Mouse (Mus musculus): ENCODE data around the gene Brip1. TPM values are rescaled to one million over a fixed set of nuclear protein-coding genes. Genes with fewer than 3 reads are reported as not detected.
A peak's percentile ranks its signal among the peaks of the same experiment; 100 is the strongest.
"Not testable (repeated sequence)": the region's sequence is repeated elsewhere in the genome, so short reads cannot be mapped to it uniquely, and the experiment has no call there.

Brip1 gene
- polyA plus RNA-seq, 1 experiment from 2014 or later = 6.1 TPM

- H3K9ac ChIP-seq = peak overlapping the region; percentile 68; the same call in 1 of the 2 replicates
- H3K27me3 ChIP-seq = no peaks in the 10 kb centered on the region
- H3K36me3 ChIP-seq (ENCODE audit: poor library complexity, severe bottlenecking) = peaks cover 29% of the 10 kb centered on the region
- H3K27ac ChIP-seq = no peak overlapping the region
- H3K4me2 ChIP-seq = peak overlapping the region; percentile 78
- ATAC-seq = no peak
- WGBS = 57% methylated on average over 4 of the region's 4 CpGs
- H3K4me1 ChIP-seq = peaks cover 20% of the 10 kb centered on the region
- peak overlapping the region; percentile 79; the same call in 1 of the 2 replicates for H3K4me3 ChIP-seq
- H3K9me3 ChIP-seq (replicated peaks) = peaks cover 21% of the 10 kb centered on the region
These were observed 1.3 kb downstream of the Brip1 start for GRCm38 (mm10) chr11:86199733-86200132.

- WGBS = 86% methylated on average over 7 of the region's 7 CpGs
- H3K9me3 ChIP-seq (replicated peaks); H3K9ac ChIP-seq; H3K27me3 ChIP-seq; H3K27ac ChIP-seq; H3K4me1 ChIP-seq; H3K4me2 ChIP-seq; H3K4me3 ChIP-seq; H3K36me3 ChIP-seq (ENCODE audit: poor library complexity, severe bottlenecking); ATAC-seq: not testable (repeated sequence)
These were observed 15.8 kb downstream of the Brip1 start for GRCm38 (mm10) chr11:86185224-86185623.

- Histone ChIP-seq H3K4me1 (no peaks in the 10 kb centered on the region), H3K36me3 (ENCODE audit: poor library complexity, severe bottlenecking) (no peaks in the 10 kb centered on the region), H3K9ac (no peak overlapping the region), H3K27me3 (no peaks in the 10 kb centered on the region), H3K27ac (no peak overlapping the region), H3K9me3 (replicated peaks) (no peaks in the 10 kb centered on the region), H3K4me2 (no peak overlapping the region), H3K4me3 (no peak overlapping the region)
- no peak for ATAC-seq
- WGBS = 86% methylated on average over 3 of the region's 3 CpGs
These were observed 25.2 kb downstream of the Brip1 start for GRCm38 (mm10) chr11:86175833-86176232.

GRCm38 (mm10) chr11:86174173-86174572, 26.8 kb downstream of the Brip1 start:
- no peak overlapping the region for H3K27ac ChIP-seq
- H3K27me3 ChIP-seq = no peaks in the 10 kb centered on the region
- no peaks in the 10 kb centered on the region for H3K36me3 ChIP-seq (ENCODE audit: poor library complexity, severe bottlenecking)
- H3K9me3 ChIP-seq (replicated peaks) = no peaks in the 10 kb centered on the region
- H3K4me3 ChIP-seq = no peak overlapping the region
- no peaks in the 10 kb centered on the region for H3K4me1 ChIP-seq
- no peak for ATAC-seq
- H3K9ac ChIP-seq = no peak overlapping the region
- WGBS = 58% methylated on average over 2 of the region's 2 CpGs
- no peak overlapping the region for H3K4me2 ChIP-seq

GRCm38 (mm10) chr11:86170743-86171142, 30.2 kb downstream of the Brip1 start:
- Histone ChIP-seq H3K36me3 (ENCODE audit: poor library complexity, severe bottlenecking) (no peaks in the 10 kb centered on the region), H3K4me2 (no peak overlapping the region), H3K4me1 (peaks cover 10% of the 10 kb centered on the region), H3K9ac (no peak overlapping the region), H3K27ac (no peak overlapping the region), H3K9me3 (replicated peaks) (no peaks in the 10 kb centered on the region), H3K27me3 (no peaks in the 10 kb centered on the region), H3K4me3 (no peak overlapping the region)
- WGBS = 89% methylated on average over 2 of the region's 2 CpGs
- ATAC-seq = no peak

- no peak overlapping the region for H3K9ac ChIP-seq
- H3K4me1 ChIP-seq = 0 out of 2 replicates have a peak, but pooled peaks cover 4% of the 10 kb centered on the region
- no peak overlapping the region for H3K4me3 ChIP-seq
- H3K9me3 ChIP-seq (replicated peaks) = no peaks in the 10 kb centered on the region
- ATAC-seq = no peak
- 72% methylated on average over 2 of the region's 2 CpGs for WGBS
- no peak overlapping the region for H3K27ac ChIP-seq
- H3K27me3 ChIP-seq = no peaks in the 10 kb centered on the region
- H3K36me3 ChIP-seq (ENCODE audit: poor library complexity, severe bottlenecking) = no peaks in the 10 kb centered on the region
- no peak overlapping the region for H3K4me2 ChIP-seq
These were observed 40.7 kb downstream of the Brip1 start for GRCm38 (mm10) chr11:86160251-86160650.

GRCm38 (mm10) chr11:86158950-86159349, 42.0 kb downstream of the Brip1 start:
- Histone ChIP-seq H3K9ac (no peak overlapping the region), H3K27ac (no peak overlapping the region)
- WGBS = 20% methylated on average over 2 of the region's 2 CpGs

GRCm38 (mm10) chr11:86155638-86156037, 45.4 kb downstream of the Brip1 start:
- Histone ChIP-seq H3K4me2 (no peak overlapping the region), H3K9ac (no peak overlapping the region), H3K9me3 (replicated peaks) (no peaks in the 10 kb centered on the region), H3K4me3 (no peak overlapping the region), H3K4me1 (0 out of 2 replicates have a peak, but pooled peaks cover 4% of the 10 kb centered on the region), H3K36me3 (ENCODE audit: poor library complexity, severe bottlenecking) (no peaks in the 10 kb centered on the region), H3K27ac (no peak overlapping the region), H3K27me3 (no peaks in the 10 kb centered on the region)
- WGBS = 71% methylated on average over 5 of the region's 5 CpGs
- ATAC-seq = no peak

More at GRCm38 (mm10) chr11:86158950-86159349, 42.0 kb downstream of the Brip1 start:
- Histone ChIP-seq H3K9me3 (replicated peaks) (no peaks in the 10 kb centered on the region), H3K4me1 (0 out of 2 replicates have a peak, but pooled peaks cover 4% of the 10 kb centered on the region), H3K4me2 (no peak overlapping the region), H3K36me3 (ENCODE audit: poor library complexity, severe bottlenecking) (no peaks in the 10 kb centered on the region), H3K27me3 (no peaks in the 10 kb centered on the region), H3K4me3 (no peak overlapping the region)
- ATAC-seq = no peak

GRCm38 (mm10) chr11:86131324-86131723, 69.7 kb downstream of the Brip1 start:
- Histone ChIP-seq H3K36me3 (ENCODE audit: poor library complexity, severe bottlenecking) (no peaks in the 10 kb centered on the region), H3K27me3 (no peaks in the 10 kb centered on the region), H3K9ac (no peak overlapping the region), H3K4me2 (no peak overlapping the region), H3K4me1 (no peaks in the 10 kb centered on the region), H3K27ac (no peak overlapping the region), H3K4me3 (no peak overlapping the region), H3K9me3 (replicated peaks) (no peaks in the 10 kb centered on the region)
- no peak for ATAC-seq
- 93% methylated on average over 3 of the region's 3 CpGs for WGBS

- H3K9me3 ChIP-seq (replicated peaks) = no peaks in the 10 kb centered on the region
- no peaks in the 10 kb centered on the region for H3K27me3 ChIP-seq
- ATAC-seq = no peak
- H3K4me3 ChIP-seq = no peak overlapping the region
- H3K36me3 ChIP-seq (ENCODE audit: poor library complexity, severe bottlenecking) = no peaks in the 10 kb centered on the region
- no peak overlapping the region for H3K9ac ChIP-seq
- WGBS = 87% methylated on average over 7 of the region's 7 CpGs
- no peak overlapping the region for H3K4me2 ChIP-seq
- no peaks in the 10 kb centered on the region for H3K4me1 ChIP-seq
- no peak overlapping the region for H3K27ac ChIP-seq
These were observed 83.7 kb downstream of the Brip1 start for GRCm38 (mm10) chr11:86117078-86117869.

- Histone ChIP-seq H3K9ac (no peak overlapping the region), H3K4me2 (no peak overlapping the region), H3K36me3 (ENCODE audit: poor library complexity, severe bottlenecking) (no peaks in the 10 kb centered on the region), H3K4me3 (no peak overlapping the region), H3K9me3 (replicated peaks) (no peaks in the 10 kb centered on the region), H3K27me3 (no peaks in the 10 kb centered on the region), H3K4me1 (no peaks in the 10 kb centered on the region), H3K27ac (no peak overlapping the region)
- WGBS = 93% methylated on average over 1 of the region's 1 CpGs
- ATAC-seq = no peak
These were observed 85.0 kb downstream of the Brip1 start for GRCm38 (mm10) chr11:86115955-86116354.

- H3K9ac ChIP-seq = no peak overlapping the region
- 89% methylated on average over 4 of the region's 4 CpGs for WGBS
These were observed 93.7 kb downstream of the Brip1 start for GRCm38 (mm10) chr11:86107276-86107675.

GRCm38 (mm10) chr11:86106596-86106995, 94.4 kb downstream of the Brip1 start:
- no peak overlapping the region for H3K9ac ChIP-seq
- H3K27me3 ChIP-seq = no peaks in the 10 kb centered on the region
- no peak for ATAC-seq
- no peak overlapping the region for H3K4me2 ChIP-seq
- H3K4me1 ChIP-seq = no peaks in the 10 kb centered on the region
- H3K9me3 ChIP-seq (replicated peaks) = no peaks in the 10 kb centered on the region
- peaks cover 7% of the 10 kb centered on the region; the same call in 1 of the 2 replicates for H3K36me3 ChIP-seq (ENCODE audit: poor library complexity, severe bottlenecking)
- H3K27ac ChIP-seq = no peak overlapping the region
- H3K4me3 ChIP-seq = no peak overlapping the region

More at GRCm38 (mm10) chr11:86107276-86107675, 93.7 kb downstream of the Brip1 start:
- ATAC-seq = no peak
- no peaks in the 10 kb centered on the region for H3K4me1 ChIP-seq
- peaks cover 7% of the 10 kb centered on the region; the same call in 1 of the 2 replicates for H3K36me3 ChIP-seq (ENCODE audit: poor library complexity, severe bottlenecking)
- H3K27me3 ChIP-seq = no peaks in the 10 kb centered on the region
- no peak overlapping the region for H3K27ac ChIP-seq
- H3K9me3 ChIP-seq (replicated peaks) = no peaks in the 10 kb centered on the region
- no peak overlapping the region for H3K4me2 ChIP-seq
- H3K4me3 ChIP-seq = no peak overlapping the region

Measured in forebrain, embryonic 13.5 days (tissue).